Mouse (Mus musculus): ENCODE results near the gene A030003K21Rik.
"Not testable (repeated sequence)": the region's sequence is repeated elsewhere in the genome, so short reads cannot be mapped to it uniquely, and the experiment has no call there.

A030003K21Rik gene

GRCm38 (mm10) chr1:82943295-82943694, at the start of gene A030003K21Rik:
Gene A030003K21Rik, minus strand, starts transcription at chr1:82943388.
- not testable (repeated sequence) for DNase-seq

GRCm38 (mm10) chr1:82992093-82992492, 48.9 kb upstream of the A030003K21Rik start:
- DNase-seq = no peak

- DNase-seq = no peak
Observed at GRCm38 (mm10) chr1:82991596-82991995, 48.4 kb upstream of the A030003K21Rik start.

- no peak for DNase-seq
Observed at GRCm38 (mm10) chr1:82991062-82991461, 47.9 kb upstream of the A030003K21Rik start.

GRCm38 (mm10) chr1:82987530-82988198, 44.5 kb upstream of the A030003K21Rik start:
- no peak for DNase-seq

GRCm38 (mm10) chr1:82986738-82987137, 43.5 kb upstream of the A030003K21Rik start:
- DNase-seq = no peak

- DNase-seq = no peak
Observed at GRCm38 (mm10) chr1:82977840-82978239, 34.7 kb upstream of the A030003K21Rik start.

GRCm38 (mm10) chr1:82975750-82976149, 32.6 kb upstream of the A030003K21Rik start:
- no peak for DNase-seq

- no peak for DNase-seq
Observed at GRCm38 (mm10) chr1:82974342-82974741, 31.2 kb upstream of the A030003K21Rik start.

GRCm38 (mm10) chr1:82973901-82974300, 30.7 kb upstream of the A030003K21Rik start:
- no peak for DNase-seq

- no peak for DNase-seq
Observed at GRCm38 (mm10) chr1:82973244-82973643, 30.1 kb upstream of the A030003K21Rik start.

- DNase-seq = no peak
Observed at GRCm38 (mm10) chr1:82972046-82972445, 28.9 kb upstream of the A030003K21Rik start.

GRCm38 (mm10) chr1:82966413-82966812, 23.2 kb upstream of the A030003K21Rik start:
- DNase-seq = no peak

GRCm38 (mm10) chr1:82959870-82960385, 16.7 kb upstream of the A030003K21Rik start, which contains the start of gene Gm47955:
Gene Gm47955, plus strand, starts transcription at chr1:82960286.
- DNase-seq = no peak

- not testable (repeated sequence) for DNase-seq
Observed at GRCm38 (mm10) chr1:82955913-82956312, 12.7 kb upstream of the A030003K21Rik start, which contains the start of gene Gm7544. Gene Gm7544, minus strand, starts transcription at chr1:82956013.

- DNase-seq = no peak
Observed at GRCm38 (mm10) chr1:82948601-82949000, 5.4 kb upstream of the A030003K21Rik start.

GRCm38 (mm10) chr1:82946029-82946428, 2.8 kb upstream of the A030003K21Rik start:
- DNase-seq = not testable (repeated sequence)

GRCm38 (mm10) chr1:82942505-82942904, 683 bp downstream of the A030003K21Rik start:
- not testable (repeated sequence) for DNase-seq

- no peak for DNase-seq
Observed at GRCm38 (mm10) chr1:82938666-82939065, 4.5 kb downstream of the A030003K21Rik start.

- DNase-seq = not testable (repeated sequence)
Observed at GRCm38 (mm10) chr1:82931326-82931725, 11.9 kb downstream of the A030003K21Rik start, which contains the start of gene Gm6217. Gene Gm6217, minus strand, starts transcription at chr1:82931399.

GRCm38 (mm10) chr1:82930558-82930957, 12.6 kb downstream of the A030003K21Rik start:
- not testable (repeated sequence) for DNase-seq

GRCm38 (mm10) chr1:82924650-82925049, 18.5 kb downstream of the A030003K21Rik start, which contains the start of gene A030014E15Rik:
Gene A030014E15Rik, plus strand, starts transcription at chr1:82924917.
- DNase-seq = no peak

- DNase-seq = not testable (repeated sequence)
Observed at GRCm38 (mm10) chr1:82913434-82913833, 29.8 kb downstream of the A030003K21Rik start.

GRCm38 (mm10) chr1:82913025-82913424, 30.2 kb downstream of the A030003K21Rik start, which contains the start of gene A030005L19Rik:
Gene A030005L19Rik, plus strand, starts transcription at chr1:82913325.
- DNase-seq = no peak
